Mouse (Mus musculus): Measurements from ENCODE around the gene Acox2.

- TF ChIP-seq GATA1 (IDR thresholded peaks at IDR 0.05; ENCODE audit: low read length), result no peak
- TF ChIP-seq TAL1 (IDR thresholded peaks at IDR 0.05; ENCODE audit: low read length), result no peak
Measured at GRCm38 (mm10) chr14:8255076-8255729, 4.0 kb downstream of the Acox2 start.
